Mouse (Mus musculus) midbrain, embryonic 11.5 days (tissue): ENCODE measurements around the gene S1pr5. TPM values are rescaled to one million over a fixed set of nuclear protein-coding genes. Genes with fewer than 3 reads are reported as not detected.
"Not testable (repeated sequence)": the region's sequence is repeated elsewhere in the genome, so short reads cannot be mapped to it uniquely, and the experiment has no call there.

Experiments used
- ATAC-seq: fragments of 200-750 bp; cut with Nextera tagmentation; 2 replicates; pipeline ENCODE4 v1.8.0; 2017; ENCODE audit warnings: moderate TSS enrichment, moderate library complexity; ENCODE audit not compliant: low FRiP score
- DNase-seq: peaks from one replicate; pipeline ENCODE4 v3.0.0; 2015; ENCODE audit warnings: low spot score; ENCODE audit errors: missing footprints
- H3K27ac ChIP-seq: fragments of 300-500 bp; sonication (generic); 2 replicates; pipeline ENCODE4 v1.5.1; 2014; ENCODE audit warnings: low read depth, low read length
- H3K27me3 ChIP-seq: fragments of 300-500 bp; sonication (generic); 2 replicates; pipeline ENCODE4 v1.6.1; 2014; ENCODE audit warnings: mild to moderate bottlenecking, low read length, moderate library complexity, mixed read lengths; ENCODE audit not compliant: control insufficient read depth, insufficient read depth
- H3K36me3 ChIP-seq: fragments of 300-500 bp; sonication (generic); 2 replicates; pipeline ENCODE4 v1.6.1; 2014; ENCODE audit warnings: mild to moderate bottlenecking, low read length, moderate library complexity, mixed read lengths; ENCODE audit not compliant: control insufficient read depth, insufficient read depth
- H3K4me1 ChIP-seq: fragments of 300-500 bp; sonication (generic); 2 replicates; pipeline ENCODE4 v1.6.1; 2014; ENCODE audit warnings: low read length; ENCODE audit not compliant: control insufficient read depth, insufficient read depth
- H3K4me2 ChIP-seq: fragments of 300-500 bp; sonication (generic); 2 replicates; pipeline ENCODE4 v1.6.1; 2014; ENCODE audit warnings: mild to moderate bottlenecking, moderate library complexity
- H3K4me3 ChIP-seq: fragments of 300-500 bp; sonication (generic); 2 replicates; pipeline ENCODE4 v1.5.1; 2014; ENCODE audit warnings: low read depth, low read length
- H3K9ac ChIP-seq: fragments of 300-500 bp; sonication (generic); 2 replicates; pipeline ENCODE4 v1.6.1; 2014; ENCODE audit warnings: low read length
- H3K9me3 ChIP-seq: fragments of 300-500 bp; sonication (generic); 2 replicates; pipeline ENCODE4 v1.6.1; 2016; ENCODE audit warnings: low read length; ENCODE audit not compliant: control insufficient read depth
- WGBS: fragments of 180-500 bp; shearing (Covaris S2); extraction: QIAGEN DNeasy Blood & Tissue Kit; methylation state at CpG from one replicate; pipeline ENCODE4 v1.1.7; 2014; 5-methylcytosine and 5-hydroxymethylcytosine counted together
- polyA plus RNA-seq: library from polyadenylated mRNA; unstranded; fragments of >200 nt; fragmentation: Nextera tagmentation; extraction: Ambion mirVana; gene quantifications from 2 replicates; pipeline ENCODE4 v1.2.1, GENCODE M21; 2014

The S1pr5 gene
- polyA plus RNA-seq, 1 experiment from 2014 or later: 0.19 TPM

DNA sequence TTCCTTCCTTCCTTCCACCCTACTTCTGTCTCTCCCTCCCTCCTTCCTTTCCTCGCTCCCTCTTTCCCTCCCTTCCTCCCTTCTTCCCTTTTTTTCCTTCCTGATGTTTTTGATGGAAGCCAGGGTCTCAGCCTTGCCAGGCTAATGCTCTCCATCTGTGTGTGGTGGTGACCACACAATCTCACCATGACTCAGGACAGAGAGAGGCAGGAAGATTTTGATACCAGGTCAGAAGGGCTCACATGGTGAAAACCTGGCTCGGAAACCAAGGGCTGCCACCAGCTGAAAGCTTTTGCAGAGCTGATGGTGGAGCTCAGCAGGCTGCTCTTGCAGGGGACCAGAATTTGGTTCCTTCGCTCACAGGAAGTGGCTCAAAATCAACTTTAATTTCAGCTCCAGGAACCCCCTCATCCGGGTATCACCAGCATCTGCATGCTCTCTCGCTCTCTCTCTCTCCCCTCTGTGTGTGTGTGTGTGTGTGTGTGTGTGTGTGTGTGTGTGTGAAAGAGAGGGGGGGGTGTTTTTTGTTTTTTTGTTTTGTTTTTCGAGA lies 12.3 kb upstream of the S1pr5 start:
- no peak overlapping the region for H3K4me2 ChIP-seq
- peaks cover 3% of the 10 kb centered on the region for H3K4me1 ChIP-seq
- H3K4me3 ChIP-seq: no peak overlapping the region
- DNase-seq (no peak), ATAC-seq (no peak)
- H3K36me3 ChIP-seq: no peaks in the 10 kb centered on the region
- WGBS: 82% methylated on average over 6 of the region's 6 CpGs
- no peaks in the 10 kb centered on the region for H3K9me3 ChIP-seq
- no peak overlapping the region for H3K9ac ChIP-seq
- H3K27ac ChIP-seq: no peak overlapping the region
- H3K27me3 ChIP-seq: no peaks in the 10 kb centered on the region

DNA sequence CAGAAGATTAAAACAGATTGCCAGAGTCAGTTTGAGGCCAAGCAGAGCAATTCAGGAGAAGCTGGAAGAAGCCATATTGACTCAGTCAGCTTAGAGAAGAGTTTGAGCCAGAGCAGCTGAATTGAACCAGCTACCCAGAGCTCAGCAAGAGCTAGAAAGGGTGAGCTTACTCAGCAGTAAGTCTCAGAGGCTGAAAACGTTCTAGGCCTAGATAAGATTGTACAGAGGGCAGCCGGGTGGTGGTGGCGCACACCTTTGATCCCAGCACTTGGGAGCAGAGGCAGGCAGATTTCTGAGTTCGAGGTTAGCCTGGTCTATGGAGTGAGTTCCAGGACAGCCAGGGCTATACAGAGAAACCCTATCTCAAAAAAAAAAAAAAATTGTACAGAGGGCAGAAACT lies 8.1 kb upstream of the S1pr5 start:
- H3K4me2 ChIP-seq, DNase-seq, H3K36me3 ChIP-seq, H3K4me3 ChIP-seq, H3K27me3 ChIP-seq, H3K4me1 ChIP-seq, H3K27ac ChIP-seq, H3K9ac ChIP-seq, H3K9me3 ChIP-seq, ATAC-seq: not testable (repeated sequence)
- WGBS: 86% methylated on average over 4 of the region's 4 CpGs

DNA sequence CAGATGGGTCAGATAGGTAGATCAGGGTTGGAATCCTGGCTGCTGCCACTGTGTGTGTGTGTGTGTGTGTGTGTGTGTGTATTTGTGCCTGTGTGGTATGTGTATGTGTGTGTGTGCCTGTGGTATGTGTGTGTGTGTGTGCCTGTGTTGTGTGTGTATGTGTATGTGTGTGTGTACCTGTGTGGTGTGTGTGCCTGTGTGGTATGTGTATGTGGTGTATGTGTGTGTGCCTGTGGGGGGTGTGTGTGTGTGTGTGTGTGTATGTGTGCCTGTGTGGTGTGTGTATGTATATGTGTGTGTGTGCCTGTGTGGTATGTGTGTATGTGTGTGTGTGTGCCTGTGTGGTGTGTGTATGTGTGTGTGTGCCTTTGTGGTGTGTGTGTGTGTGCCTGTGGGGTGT lies 6.4 kb upstream of the S1pr5 start:
- ATAC-seq: no peak
- no peak overlapping the region for H3K4me2 ChIP-seq

DNA sequence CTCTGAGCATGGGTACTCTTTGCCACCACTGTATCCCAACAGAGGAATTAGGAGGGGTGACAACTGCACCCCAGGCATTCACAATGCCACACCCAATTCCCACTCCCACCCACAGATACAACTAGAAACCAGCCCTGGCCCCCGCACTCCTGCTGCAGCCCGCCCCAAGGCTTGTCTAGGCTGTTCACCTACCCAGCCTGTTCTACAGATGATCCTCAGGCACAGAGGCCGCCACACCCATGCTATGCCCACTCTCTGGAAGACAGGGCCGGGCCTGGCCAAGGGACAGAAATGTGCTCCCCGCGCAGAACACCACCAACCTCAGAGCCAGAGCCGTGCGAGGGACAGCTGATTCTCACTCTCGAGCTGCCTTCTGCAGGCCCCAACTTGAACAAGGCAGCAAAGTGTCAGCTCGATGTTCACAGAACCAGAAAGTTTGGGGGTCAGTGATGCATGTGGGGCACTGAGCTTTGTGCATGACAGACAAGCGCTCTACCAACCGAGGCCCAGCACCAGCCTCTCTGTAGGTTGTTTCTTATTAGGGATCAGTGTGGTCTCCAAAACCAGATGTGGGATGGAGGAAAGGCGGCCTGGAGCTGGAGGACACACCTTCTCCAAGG lies 3.0 kb upstream of the S1pr5 start:
- Histone ChIP-seq H3K27ac (no peak overlapping the region), H3K36me3 (no peaks in the 10 kb centered on the region), H3K27me3 (peaks cover 44% of the 10 kb centered on the region), H3K4me2 (no peak overlapping the region), H3K4me3 (no peak overlapping the region), H3K4me1 (no peaks in the 10 kb centered on the region), H3K9ac (no peak overlapping the region), H3K9me3 (no peaks in the 10 kb centered on the region)
- 68% methylated on average over 13 of the region's 13 CpGs for WGBS
- DNase-seq (no peak), ATAC-seq (no peak)

More for the DNA sequence above, 6.4 kb upstream of the S1pr5 start:
- no peak overlapping the region for H3K4me3 ChIP-seq
- H3K9ac ChIP-seq: no peak overlapping the region
- no peaks in the 10 kb centered on the region for H3K9me3 ChIP-seq
- DNase-seq: no peak
- H3K27ac ChIP-seq: no peak overlapping the region
- no peaks in the 10 kb centered on the region for H3K36me3 ChIP-seq
- H3K27me3 ChIP-seq: peaks cover 15% of the 10 kb centered on the region
- H3K4me1 ChIP-seq: no peaks in the 10 kb centered on the region

DNA sequence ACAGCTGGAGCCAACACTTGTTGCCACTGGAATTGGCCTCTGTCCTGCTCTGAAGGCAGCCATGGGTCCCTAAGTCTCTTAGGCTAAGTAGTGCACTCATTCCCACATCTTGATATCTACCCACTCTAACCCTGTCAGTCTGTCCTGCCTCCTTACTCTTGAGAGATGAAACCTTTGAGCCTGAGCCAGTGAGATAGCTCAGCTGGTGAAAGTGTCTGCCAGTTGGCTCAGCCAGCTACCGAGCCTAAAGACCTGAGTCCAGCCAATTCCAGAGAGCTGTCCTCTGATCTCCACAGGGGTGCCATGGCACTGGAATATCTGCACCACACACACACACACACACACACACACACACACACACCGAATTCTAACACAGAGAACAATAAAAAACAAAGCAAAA lies 2.3 kb upstream of the S1pr5 start:
- no peaks in the 10 kb centered on the region for H3K9me3 ChIP-seq
- 60% methylated on average over 2 of the region's 2 CpGs for WGBS
- H3K4me1 ChIP-seq: no peaks in the 10 kb centered on the region
- H3K4me3 ChIP-seq: no peak overlapping the region
- H3K36me3 ChIP-seq: no peaks in the 10 kb centered on the region
- no peak overlapping the region for H3K27ac ChIP-seq
- ATAC-seq (no peak), DNase-seq (no peak)
- H3K27me3 ChIP-seq: peaks cover 51% of the 10 kb centered on the region
- H3K9ac ChIP-seq: no peak overlapping the region
- no peak overlapping the region for H3K4me2 ChIP-seq

DNA sequence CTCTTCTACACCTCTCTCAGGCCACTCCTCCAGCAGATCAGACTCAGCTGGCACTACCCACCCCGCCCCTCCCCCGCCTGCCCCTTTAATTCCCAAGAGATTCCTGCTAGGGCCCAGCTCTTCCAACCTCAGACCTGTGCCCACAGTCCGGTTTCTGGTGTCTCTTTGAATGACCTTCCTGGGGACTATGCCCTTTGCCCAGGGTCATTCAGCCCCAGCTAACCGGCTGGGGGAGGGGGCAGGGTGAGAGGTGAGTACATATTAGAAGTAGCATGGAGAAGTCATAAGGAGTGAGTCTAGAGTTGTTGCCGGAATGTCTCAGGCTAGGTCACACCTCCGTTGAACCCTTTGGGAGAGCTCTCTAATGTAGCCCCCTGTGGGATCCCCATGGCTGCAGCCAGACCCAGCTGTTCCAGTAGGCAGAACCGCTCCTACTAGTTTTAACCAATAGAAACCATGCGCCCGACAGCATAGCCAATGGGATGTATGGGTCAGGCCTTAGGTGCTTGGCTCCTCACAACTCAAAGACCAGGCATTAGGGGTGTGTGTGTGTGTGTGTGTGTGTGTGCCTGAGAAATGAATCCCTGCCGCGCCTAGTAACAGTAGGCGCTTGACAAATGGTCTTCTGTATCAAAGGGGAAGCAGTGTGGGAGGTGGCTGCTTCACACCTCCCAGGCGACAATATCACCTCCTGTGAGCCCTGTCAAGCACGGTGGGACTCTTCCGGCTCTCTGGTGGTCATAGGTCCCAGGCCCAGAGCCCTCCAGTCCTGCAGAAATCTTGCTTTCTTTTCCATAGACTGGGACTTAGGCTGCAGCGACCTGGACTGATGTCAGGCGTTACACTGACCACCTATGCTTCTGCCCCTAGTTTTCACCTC lies 1.6 kb upstream of the S1pr5 start:
- Histone ChIP-seq H3K36me3 (no peaks in the 10 kb centered on the region), H3K4me1 (peaks cover 2% of the 10 kb centered on the region; the same call in 1 of the 2 replicates), H3K4me3 (no peak overlapping the region), H3K9ac (no peak overlapping the region), H3K9me3 (no peaks in the 10 kb centered on the region), H3K4me2 (no peak overlapping the region), H3K27me3 (peaks cover 57% of the 10 kb centered on the region), H3K27ac (no peak overlapping the region)
- 38% methylated on average over 17 of the region's 17 CpGs for WGBS
- DNase-seq: no peak
- ATAC-seq: no peak

DNA sequence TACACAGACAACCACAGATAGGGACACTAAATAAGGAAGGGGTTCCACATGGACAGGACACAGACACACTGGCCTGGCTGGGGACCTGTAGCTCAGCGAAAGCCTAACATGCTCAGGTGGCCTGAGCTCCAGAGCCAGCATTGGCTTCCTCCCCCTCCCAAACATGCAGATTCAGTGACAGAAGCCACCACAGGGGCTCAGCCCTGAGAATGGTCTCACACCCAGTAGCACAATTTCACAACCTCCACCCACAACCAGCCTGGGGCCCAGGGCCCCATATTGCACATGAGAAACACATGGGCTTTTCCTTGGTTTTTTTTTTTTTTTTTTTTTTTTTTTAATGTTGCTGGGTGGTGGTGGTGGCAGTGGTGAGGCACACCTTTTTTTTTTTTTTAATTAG lies 1.9 kb downstream of the S1pr5 start:
- Histone ChIP-seq H3K27me3 (peaks cover 81% of the 10 kb centered on the region), H3K4me1 (peaks cover 7% of the 10 kb centered on the region; the same call in 1 of the 2 replicates), H3K36me3 (no peaks in the 10 kb centered on the region), H3K27ac (no peak overlapping the region), H3K4me2 (no peak overlapping the region), H3K4me3 (no peak overlapping the region), H3K9me3 (no peaks in the 10 kb centered on the region; the same call in 1 of the 2 replicates), H3K9ac (no peak overlapping the region)
- no peak for DNase-seq
- 67% methylated on average over 1 of the region's 1 CpGs for WGBS
- ATAC-seq: no peak

DNA sequence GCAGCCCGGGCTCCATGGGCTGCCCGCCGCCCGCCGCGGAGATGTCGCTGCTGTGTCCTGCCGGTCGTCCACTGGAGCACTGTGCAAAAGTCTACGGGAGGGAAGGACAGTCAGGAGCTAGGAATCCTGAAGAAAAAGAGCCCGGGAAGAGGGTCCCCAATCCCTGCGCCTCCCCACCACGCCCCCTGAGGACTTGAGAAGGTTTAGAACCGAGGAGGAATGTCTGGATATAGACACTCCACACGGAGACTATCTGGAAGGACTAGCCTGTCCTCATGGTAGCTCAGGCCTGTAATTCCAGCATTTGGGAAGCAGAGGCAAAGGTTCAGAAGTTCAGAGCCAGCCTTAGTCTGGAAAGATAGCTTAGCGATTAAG lies 3.1 kb downstream of the S1pr5 start:
- peak overlapping the region; percentile 51 for H3K4me2 ChIP-seq
- peak overlapping the region; percentile 21; the same call in 1 of the 2 replicates for H3K9ac ChIP-seq
- peaks cover 70% of the 10 kb centered on the region for H3K27me3 ChIP-seq
- peak; percentile 91 for DNase-seq
- ATAC-seq: no peak
- peak overlapping the region; percentile 31 for H3K4me3 ChIP-seq
- H3K36me3 ChIP-seq: no peaks in the 10 kb centered on the region
- no peak overlapping the region for H3K27ac ChIP-seq
- no peaks in the 10 kb centered on the region; the same call in 1 of the 2 replicates for H3K9me3 ChIP-seq
- H3K4me1 ChIP-seq: peaks cover 7% of the 10 kb centered on the region; the same call in 1 of the 2 replicates
- 2% methylated on average over 16 of the region's 16 CpGs for WGBS
